Mouse (Mus musculus): Measurements from ENCODE around the gene Tma7.
A peak's percentile ranks its signal among the peaks of the same experiment; 100 is the strongest.

Gene Tma7

DNA sequence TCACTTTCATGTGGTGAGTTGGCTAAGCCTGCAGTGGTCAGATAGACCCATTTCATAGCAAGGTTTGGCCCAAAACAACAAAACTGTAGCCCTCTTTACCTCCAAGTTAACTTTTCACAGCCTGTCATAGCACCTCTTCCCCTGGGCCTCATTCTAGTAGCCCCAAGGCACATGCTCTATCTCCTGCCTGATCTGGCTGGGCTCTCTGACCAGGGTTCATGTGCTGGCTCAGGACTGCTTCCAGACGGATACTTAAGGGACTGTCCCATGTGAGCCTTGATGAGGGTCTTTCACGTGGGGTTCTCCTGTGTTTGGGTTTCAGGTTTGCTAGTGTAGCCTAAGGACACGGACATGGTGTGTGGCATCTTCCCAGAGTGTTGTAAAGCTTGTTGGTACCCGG is 42.7 kb downstream of the Tma7 start:
- no peak for DNase-seq

DNA sequence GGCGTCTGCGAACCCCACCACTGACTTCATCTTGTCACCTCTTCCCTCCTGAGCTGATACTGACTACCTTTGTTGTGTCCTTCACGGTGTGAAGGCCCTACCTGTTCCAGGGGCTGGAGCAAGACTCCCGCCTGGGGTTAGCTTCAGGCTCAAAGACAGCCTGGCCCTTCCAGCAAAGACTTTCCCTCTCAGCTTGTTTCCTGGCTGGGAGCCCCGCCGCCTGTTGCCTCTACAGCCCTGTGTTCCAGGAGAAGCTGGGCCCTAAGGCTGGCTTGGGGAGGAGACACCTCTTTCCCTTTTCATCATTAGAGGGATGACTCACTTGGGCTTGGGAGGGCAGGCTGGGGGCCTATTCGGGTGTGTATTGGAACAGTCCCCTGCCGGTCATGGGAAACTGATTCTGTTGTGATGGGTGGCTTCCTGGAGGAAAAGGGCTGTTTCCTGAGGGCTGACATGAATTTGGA is 43.5 kb downstream of the Tma7 start:
- DNase-seq = peak; percentile 66

GRCm38 (mm10) chr9:109038086-109038895 is 44.1 kb downstream of the Tma7 start, which contains the start of gene Shisa5:
TSS of gene Shisa5 (plus strand) at chr9:109038565.
- peak; percentile 87 for DNase-seq

- DNase-seq = no peak
Observed at GRCm38 (mm10) chr9:109032435-109032834, 50.0 kb downstream of the Tma7 start.

GRCm38 (mm10) chr9:109031686-109032085 is 50.7 kb downstream of the Tma7 start:
- DNase-seq = no peak

GRCm38 (mm10) chr9:109031001-109031400 is 51.4 kb downstream of the Tma7 start:
- no peak for DNase-seq

DNA sequence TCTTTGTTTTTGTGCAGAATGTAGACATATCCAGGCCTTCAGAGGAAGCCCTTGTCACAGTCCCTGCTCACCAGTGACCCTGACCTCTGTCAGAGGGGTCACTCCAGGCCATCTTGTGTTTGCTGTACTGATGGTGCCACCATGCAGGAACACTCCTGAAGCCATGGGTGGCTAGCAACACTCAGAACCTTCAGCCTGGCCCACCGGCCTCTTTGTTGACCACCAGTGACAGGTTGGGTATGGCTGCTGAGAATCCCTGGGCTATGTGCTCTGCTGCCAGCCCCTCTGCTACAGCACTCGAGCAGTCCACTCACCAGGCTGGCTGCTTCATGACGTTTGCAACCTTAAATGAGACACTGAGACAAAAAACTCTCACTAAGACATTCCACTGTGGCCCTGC is 52.1 kb downstream of the Tma7 start:
- no peak for DNase-seq

- no peak for DNase-seq
Observed at GRCm38 (mm10) chr9:109028919-109029318, 53.5 kb downstream of the Tma7 start.

DNA sequence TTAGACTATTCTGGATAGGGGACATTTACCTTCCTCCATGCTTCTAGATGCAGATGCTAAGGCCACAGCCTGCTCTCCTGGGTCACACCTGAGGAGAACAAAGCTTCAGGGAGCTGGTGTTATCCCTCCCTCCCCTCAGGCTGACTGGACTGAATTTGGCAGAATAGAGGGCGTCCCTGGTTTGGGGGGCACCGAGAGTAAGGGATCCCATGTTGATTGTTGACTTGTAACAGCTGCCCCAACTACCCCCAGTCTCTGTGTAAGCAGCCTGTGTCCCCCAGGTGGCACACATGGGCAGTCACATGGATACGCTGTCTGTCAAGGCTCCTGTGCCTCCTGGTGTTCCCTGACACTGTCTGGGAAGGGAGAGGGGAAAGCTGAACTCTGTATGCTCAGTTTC is 54.0 kb downstream of the Tma7 start:
- DNase-seq = no peak

GRCm38 (mm10) chr9:109027521-109027920 is 54.9 kb downstream of the Tma7 start:
- DNase-seq = no peak
